Mouse (Mus musculus) forebrain, embryonic 11.5 days (tissue): Measurements from ENCODE around the gene Tbcd. TPM values are rescaled to one million over a fixed set of nuclear protein-coding genes. Genes with fewer than 3 reads are reported as not detected.

Experiments used
- ATAC-seq: fragments of 200-750 bp; cut with Nextera tagmentation; replicated peaks from 2 replicates; pipeline ENCODE4 v1.8.0; 2017; ENCODE audit warnings: moderate TSS enrichment; ENCODE audit not compliant: low FRiP score
- DNase-seq: peaks from one replicate; pipeline ENCODE4 v3.0.0-alpha.2; 2017; ENCODE audit warnings: low spot score
- H3K27ac ChIP-seq: fragments of 300-500 bp; sonication (generic); 2 replicates; pipeline ENCODE4 v1.5.1; 2014; ENCODE audit warnings: low read depth, low read length
- H3K27me3 ChIP-seq: fragments of 300-500 bp; sonication (generic); 2 replicates; pipeline ENCODE4 v1.6.1; 2014; ENCODE audit warnings: mild to moderate bottlenecking, low read length, mixed read lengths; ENCODE audit not compliant: control insufficient read depth, insufficient read depth
- H3K36me3 ChIP-seq: fragments of 300-500 bp; sonication (generic); 2 replicates; pipeline ENCODE4 v1.6.1; 2014; ENCODE audit warnings: mild to moderate bottlenecking, low read length, moderate library complexity, mixed read lengths; ENCODE audit not compliant: control insufficient read depth, insufficient read depth
- H3K4me1 ChIP-seq: fragments of 300-500 bp; sonication (generic); replicated peaks from 2 replicates; pipeline ENCODE4 v1.6.1; 2014; ENCODE audit warnings: low read length, mixed read lengths; ENCODE audit not compliant: control insufficient read depth, insufficient read depth
- H3K4me2 ChIP-seq: fragments of 300-500 bp; sonication (generic); 2 replicates; pipeline ENCODE4 v1.6.1; 2014; ENCODE audit warnings: low read depth, mild to moderate bottlenecking, low read length, moderate library complexity, mixed read lengths; ENCODE audit not compliant: severe bottlenecking
- H3K4me3 ChIP-seq: fragments of 300-500 bp; sonication (generic); 2 replicates; pipeline ENCODE4 v1.5.1; 2014; ENCODE audit warnings: low read depth, low read length
- H3K9ac ChIP-seq: fragments of 300-500 bp; sonication (generic); 2 replicates; pipeline ENCODE4 v1.6.1; 2014; ENCODE audit warnings: low read length
- H3K9me3 ChIP-seq: fragments of 300-500 bp; sonication (generic); 2 replicates; pipeline ENCODE4 v1.6.1; 2016; ENCODE audit warnings: low read length, mixed read lengths; ENCODE audit not compliant: control insufficient read depth
- WGBS: fragments of 180-500 bp; shearing (Covaris S2); extraction: QIAGEN DNeasy Blood & Tissue Kit; methylation state at CpG from one replicate; pipeline ENCODE4 v1.1.7; 2014; 5-methylcytosine and 5-hydroxymethylcytosine counted together
- polyA plus RNA-seq: library from polyadenylated mRNA; unstranded; fragments of >200 nt; fragmentation: Nextera tagmentation; extraction: Ambion mirVana; gene quantifications from 2 replicates; pipeline ENCODE4 v1.2.1, GENCODE M21; 2014

Gene Tbcd
- 49.8 and 54.9 TPM in 2 replicates for polyA plus RNA-seq

DNA sequence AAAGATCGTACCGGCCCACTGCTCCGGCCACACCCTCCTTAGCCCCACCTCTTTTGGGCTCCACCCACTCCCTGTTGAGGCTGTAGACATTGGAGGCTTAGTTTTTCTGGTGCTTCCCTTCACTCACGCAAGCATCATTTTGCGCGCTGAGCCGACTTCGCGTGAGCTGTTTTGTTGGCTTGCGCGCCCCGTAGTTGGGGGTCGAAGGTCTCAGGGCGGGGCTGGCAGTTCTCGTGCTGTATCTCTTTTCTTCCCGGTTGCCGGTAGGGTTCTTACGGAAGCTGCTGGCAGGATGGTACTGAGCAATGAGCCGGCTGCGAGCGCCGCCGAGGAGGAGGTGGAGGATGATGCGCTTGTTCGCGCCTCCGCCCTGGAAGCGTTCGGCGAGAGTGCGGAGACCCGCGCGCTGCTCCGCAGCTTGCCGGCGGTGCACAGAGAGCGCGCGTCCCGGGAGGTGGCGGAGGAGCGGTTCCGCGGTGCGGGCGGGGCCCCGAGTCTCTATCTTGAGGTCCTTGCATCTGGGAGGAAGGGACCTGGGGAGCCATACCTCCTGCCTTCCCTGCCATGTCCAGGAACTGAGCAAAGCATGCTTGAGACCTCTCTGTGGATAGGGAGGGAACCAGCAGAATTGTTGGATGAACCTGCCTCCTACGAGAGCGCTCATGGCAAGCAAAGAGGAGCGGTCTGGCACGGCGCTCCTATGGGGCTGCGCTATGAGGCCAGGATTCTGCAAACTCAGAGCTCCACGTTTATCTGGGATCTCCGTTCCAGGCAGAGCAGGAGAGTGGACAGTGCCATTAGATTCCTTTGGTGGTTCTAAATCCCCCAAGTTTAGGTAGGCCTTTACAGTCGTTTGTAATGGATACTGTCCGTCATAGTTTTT lies at the start of gene Tbcd:
TSS of gene Tbcd (plus strand) at position 197 of the 883 bp plus-strand sequence.
- H3K9me3 ChIP-seq: no peaks in the 10 kb centered on the region
- ATAC-seq (peak; percentile 98), DNase-seq (peak; percentile 94)
- H3K4me3 ChIP-seq: peak within 1 kb of the TSS; percentile 86
- peak within 1 kb of the TSS; percentile 79 for H3K9ac ChIP-seq
- H3K27ac ChIP-seq: peak within 1 kb of the TSS; percentile 77
- WGBS: under 1% methylated on average over 58 of the region's 58 CpGs
- no peaks in the 10 kb centered on the region for H3K36me3 ChIP-seq
- peaks cover 7% of the 10 kb centered on the region; the same call in 1 of the 2 replicates for H3K4me1 ChIP-seq
- no peaks in the 10 kb centered on the region for H3K27me3 ChIP-seq
- H3K4me2 ChIP-seq: peak within 1 kb of the TSS; percentile 65

- ATAC-seq (no peak), DNase-seq (no peak)
- 75% methylated on average over 3 of the region's 3 CpGs for WGBS
- no peak overlapping the region for H3K4me3 ChIP-seq
- H3K36me3 ChIP-seq: no peaks in the 10 kb centered on the region
- H3K4me1 ChIP-seq: no peaks in the 10 kb centered on the region
- H3K9ac ChIP-seq: no peak overlapping the region
- no peaks in the 10 kb centered on the region for H3K27me3 ChIP-seq
- no peak overlapping the region for H3K4me2 ChIP-seq
- H3K9me3 ChIP-seq: no peaks in the 10 kb centered on the region
- H3K27ac ChIP-seq: no peak overlapping the region
Observed at GRCm38 (mm10) chr11:121407366-121408155, 44.2 kb upstream of the Tbcd start.

DNA sequence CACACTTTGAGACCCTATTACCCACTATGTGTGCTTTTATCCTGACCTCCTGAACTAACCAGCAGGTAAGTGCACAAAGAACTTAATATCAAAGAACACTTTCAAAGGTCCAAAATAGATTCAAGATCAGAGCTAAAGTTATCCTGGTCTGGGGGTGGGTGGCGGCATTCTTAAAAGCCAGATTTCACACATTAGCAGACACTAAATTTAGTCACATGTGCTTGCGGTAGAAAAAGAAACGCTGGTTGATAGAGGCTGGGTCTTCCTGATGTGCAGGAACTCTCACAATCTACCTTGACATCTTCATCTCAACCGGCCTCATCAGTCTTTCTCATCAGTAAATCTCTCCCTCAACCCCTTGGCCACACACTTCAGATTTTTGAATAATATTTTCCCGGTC lies 37.0 kb upstream of the Tbcd start:
- Histone ChIP-seq H3K27me3 (no peaks in the 10 kb centered on the region), H3K4me2 (no peak overlapping the region), H3K9ac (no peak overlapping the region), H3K4me1 (no peaks in the 10 kb centered on the region), H3K9me3 (no peaks in the 10 kb centered on the region), H3K36me3 (no peaks in the 10 kb centered on the region), H3K4me3 (no peak overlapping the region), H3K27ac (no peak overlapping the region)
- no peak for ATAC-seq
- no peak for DNase-seq
- 90% methylated on average over 5 of the region's 5 CpGs for WGBS

DNA sequence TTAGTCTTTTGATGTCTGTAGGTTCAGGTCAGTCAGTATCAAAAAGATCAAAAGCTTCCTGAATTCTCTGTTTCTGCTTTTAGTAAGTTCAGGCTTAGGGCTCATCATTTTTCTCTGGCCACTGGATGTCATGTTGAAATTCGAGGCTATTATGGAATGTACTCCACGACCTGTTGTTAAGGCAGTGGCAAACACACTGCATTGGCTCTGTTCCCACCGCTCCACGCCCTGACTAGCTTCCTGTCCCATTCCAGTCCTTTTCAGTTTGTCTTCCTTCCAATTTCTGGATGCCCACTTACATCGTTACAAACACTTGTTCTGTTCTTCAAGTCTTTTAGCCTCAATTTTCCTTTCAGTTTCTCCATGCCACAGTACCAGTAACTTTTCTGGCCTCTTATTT lies 36.4 kb upstream of the Tbcd start:
- DNase-seq (no peak), ATAC-seq (no peak)
- 81% methylated on average over 5 of the region's 5 CpGs for WGBS
- H3K36me3 ChIP-seq: no peaks in the 10 kb centered on the region
- H3K4me2 ChIP-seq: no peak overlapping the region
- no peaks in the 10 kb centered on the region for H3K27me3 ChIP-seq
- H3K4me3 ChIP-seq: no peak overlapping the region
- no peak overlapping the region for H3K9ac ChIP-seq
- no peaks in the 10 kb centered on the region for H3K9me3 ChIP-seq
- no peaks in the 10 kb centered on the region for H3K4me1 ChIP-seq
- no peak overlapping the region for H3K27ac ChIP-seq

GRCm38 (mm10) chr11:121417971-121418370 lies 33.8 kb upstream of the Tbcd start:
- H3K9ac ChIP-seq: no peak overlapping the region
- no peaks in the 10 kb centered on the region for H3K9me3 ChIP-seq
- H3K27ac ChIP-seq: no peak overlapping the region
- H3K4me2 ChIP-seq: no peak overlapping the region
- WGBS: 86% methylated on average over 5 of the region's 5 CpGs
- ATAC-seq (no peak), DNase-seq (no peak)
- no peaks in the 10 kb centered on the region for H3K4me1 ChIP-seq
- H3K27me3 ChIP-seq: no peaks in the 10 kb centered on the region
- no peak overlapping the region for H3K4me3 ChIP-seq
- H3K36me3 ChIP-seq: no peaks in the 10 kb centered on the region

- Histone ChIP-seq H3K27ac (no peak overlapping the region), H3K4me3 (no peak overlapping the region), H3K27me3 (no peaks in the 10 kb centered on the region), H3K36me3 (no peaks in the 10 kb centered on the region), H3K9ac (no peak overlapping the region), H3K9me3 (no peaks in the 10 kb centered on the region), H3K4me1 (no peaks in the 10 kb centered on the region), H3K4me2 (no peak overlapping the region)
- DNase-seq (no peak), ATAC-seq (no peak)
- 67% methylated on average over 2 of the region's 2 CpGs for WGBS
Observed at GRCm38 (mm10) chr11:121418932-121419331, 32.8 kb upstream of the Tbcd start.

DNA sequence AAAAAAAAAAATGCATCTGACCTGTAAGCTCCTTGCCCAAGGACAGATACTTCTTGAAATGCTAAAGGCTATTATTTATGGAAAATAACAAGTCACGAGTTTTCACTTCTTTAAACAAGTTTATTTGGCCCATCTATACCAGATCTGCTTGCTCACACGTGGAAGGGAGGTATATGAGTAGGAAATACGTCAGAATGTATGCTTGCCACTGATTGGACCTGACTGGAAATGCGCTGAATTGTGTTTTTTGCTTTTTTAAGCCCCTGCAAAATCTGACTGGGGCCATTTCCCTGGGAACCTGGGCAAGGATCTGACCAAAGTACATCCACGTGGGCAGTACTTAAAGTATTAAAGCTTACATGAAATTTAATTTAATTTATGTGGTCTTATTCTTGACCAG lies 31.4 kb upstream of the Tbcd start:
- H3K27me3 ChIP-seq: no peaks in the 10 kb centered on the region
- H3K36me3 ChIP-seq: no peaks in the 10 kb centered on the region
- ATAC-seq: no peak
- no peak overlapping the region; the same call in 1 of the 2 replicates for H3K9ac ChIP-seq
- peak overlapping the region; percentile 79 for H3K4me2 ChIP-seq
- no peak for DNase-seq
- no peak overlapping the region for H3K27ac ChIP-seq
- H3K4me3 ChIP-seq: peak overlapping the region; percentile 74; the same call in 1 of the 2 replicates
- no peaks in the 10 kb centered on the region for H3K9me3 ChIP-seq
- no peaks in the 10 kb centered on the region for H3K4me1 ChIP-seq
- WGBS: 49% methylated on average over 5 of the region's 5 CpGs

- Histone ChIP-seq H3K4me1 (no peaks in the 10 kb centered on the region), H3K27me3 (no peaks in the 10 kb centered on the region), H3K9ac (peak within 1 kb of the TSS; percentile 76), H3K27ac (peak within 1 kb of the TSS; percentile 8; the same call in 1 of the 2 replicates), H3K36me3 (no peaks in the 10 kb centered on the region), H3K9me3 (no peaks in the 10 kb centered on the region), H3K4me2 (peak within 1 kb of the TSS; percentile 79), H3K4me3 (peak within 1 kb of the TSS; percentile 74)
- WGBS: 1% methylated on average over 28 of the region's 28 CpGs
- peak; percentile 99 for DNase-seq
- peak; percentile 100 for ATAC-seq
Observed at GRCm38 (mm10) chr11:121420830-121421552, 30.8 kb upstream of the Tbcd start, which contains the start of gene Fn3krp. Gene Fn3krp, plus strand, starts transcription at chr11:121421401.
